Comparison of ENCODE assay signal across 8 mouse cellular contexts in the genomic region with DNA sequence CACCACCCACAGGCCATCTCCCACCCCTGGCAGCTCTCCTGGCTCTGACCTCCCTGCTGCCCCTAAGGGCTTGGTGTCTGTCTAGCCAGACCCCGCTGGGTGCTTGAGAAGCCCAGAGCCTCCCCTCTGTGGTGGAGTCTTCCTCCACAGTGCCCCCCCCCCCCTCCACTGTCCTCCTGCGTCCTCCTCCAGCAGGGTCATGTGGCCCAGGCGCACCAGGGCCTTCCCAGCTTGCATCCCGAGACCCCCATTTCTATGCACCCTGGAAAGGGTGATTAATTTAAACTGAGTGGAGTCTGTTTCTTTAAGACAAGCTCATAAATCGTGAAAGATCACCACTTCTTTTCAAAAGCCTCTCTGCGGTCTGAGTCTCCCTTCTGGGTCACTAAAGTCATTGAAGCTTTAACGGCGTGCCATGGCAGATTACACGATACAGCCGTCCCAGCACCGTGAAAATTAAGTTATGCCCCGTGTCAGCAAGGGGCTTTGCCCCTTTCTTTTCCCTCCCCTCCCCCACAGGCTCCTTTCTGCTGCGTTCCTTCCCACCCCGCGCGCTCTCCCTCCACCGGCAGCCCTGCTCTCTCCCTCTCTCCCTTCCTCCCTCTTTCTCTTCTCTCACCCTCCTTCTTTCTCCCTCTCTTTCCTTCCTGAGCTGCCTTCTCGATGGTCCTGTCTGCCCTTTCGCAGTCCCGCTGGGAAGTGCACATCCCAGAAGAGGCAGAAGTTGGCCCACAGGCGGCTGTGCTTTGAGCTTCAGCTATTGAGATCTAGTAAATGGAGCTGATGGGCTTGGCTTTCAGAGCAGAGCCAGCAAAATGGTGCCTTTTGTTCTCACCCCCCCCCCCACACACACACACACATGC. TPM values are rescaled to one million over a fixed set of nuclear protein-coding genes. Genes with fewer than 3 reads are reported as not detected.
DNase-seq lines count a peak whose midpoint lies in the region; ATAC-seq lines count a peak whose summit lies in the region.

No protein-coding gene starts in this region.

- H3K4me1 ChIP-seq in lung, embryonic 15.5 days, result no peaks in the 10 kb centered on the region
- H3K4me1 ChIP-seq in forebrain, embryonic 16.5 days (replicated peaks; ENCODE audit: control insufficient read depth, insufficient read depth, low read length), result peaks cover 14% of the 10 kb centered on the region
- H3K4me1 ChIP-seq in limb, embryonic 11.5 days (ENCODE audit: control insufficient read depth, insufficient read depth, low read length), result peaks cover 24% of the 10 kb centered on the region
- H3K4me1 ChIP-seq in stomach, embryonic 15.5 days, result peaks cover 6% of the 10 kb centered on the region; the same call in 1 of the 2 replicates

- WGBS in lung, embryonic 15.5 days, result 5% methylated on average over 21 of the region's 21 CpGs
- 2% methylated on average over 21 of the region's 21 CpGs for WGBS in forebrain, embryonic 16.5 days
- WGBS in limb, embryonic 11.5 days, result 1% methylated on average over 21 of the region's 21 CpGs
- WGBS in stomach, embryonic 15.5 days, result 6% methylated on average over 21 of the region's 21 CpGs

- peak; percentile 42 for ATAC-seq in lung, embryonic 15.5 days (ENCODE audit: borderline replicate concordance, extremely low read depth, low FRiP score, low TSS enrichment)
- peak; percentile 76 for ATAC-seq in forebrain, embryonic 16.5 days
- ATAC-seq in limb, embryonic 11.5 days (ENCODE audit: insufficient number of reproducible peaks, low FRiP score, low TSS enrichment, low read depth), result peak; percentile 65
- ATAC-seq in stomach, embryonic 15.5 days (ENCODE audit: insufficient read depth, low FRiP score, low read depth), result no peak; the same call in 1 of the 2 replicates

- H3K27ac ChIP-seq in lung, embryonic 15.5 days, result no peak overlapping the region
- H3K27ac ChIP-seq in forebrain, embryonic 16.5 days (ENCODE audit: low read length), result peak overlapping the region; percentile 8; the same call in 1 of the 2 replicates
- H3K27ac ChIP-seq in limb, embryonic 11.5 days (replicated peaks; ENCODE audit: low read depth, low read length), result peak overlapping the region; percentile 76
- H3K27ac ChIP-seq in stomach, embryonic 15.5 days, result no peak overlapping the region

- H3K27me3 ChIP-seq in lung, embryonic 15.5 days, result 0 out of 2 replicates have a peak, but pooled peaks cover 7% of the 10 kb centered on the region
- H3K27me3 ChIP-seq in forebrain, embryonic 16.5 days (replicated peaks; ENCODE audit: control insufficient read depth, insufficient read depth, low read length), result no peaks in the 10 kb centered on the region
- H3K27me3 ChIP-seq in limb, embryonic 11.5 days (ENCODE audit: control insufficient read depth, insufficient read depth, low read length), result no peaks in the 10 kb centered on the region
- no peaks in the 10 kb centered on the region for H3K27me3 ChIP-seq in stomach, embryonic 15.5 days (replicated peaks)

- H3K36me3 ChIP-seq in lung, embryonic 15.5 days, result no peaks in the 10 kb centered on the region
- no peaks in the 10 kb centered on the region for H3K36me3 ChIP-seq in forebrain, embryonic 16.5 days (ENCODE audit: control insufficient read depth, insufficient read depth)
- H3K36me3 ChIP-seq in limb, embryonic 11.5 days (ENCODE audit: control insufficient read depth, insufficient read depth, low read length), result no peaks in the 10 kb centered on the region
- H3K36me3 ChIP-seq in stomach, embryonic 15.5 days, result no peaks in the 10 kb centered on the region

- no peak for DNase-seq in lung, adult 18-20 months
- DNase-seq in limb, embryonic 11.5 days (ENCODE audit: low spot score), result peak; percentile 74
- no peak for DNase-seq in layer of hippocampus, adult 11-12 months (ENCODE audit: low spot score)
- DNase-seq in urinary bladder, adult 2 months (ENCODE audit: low spot score), result no peak
- DNase-seq in thymus, postnatal 4 days, result no peak

- H3K4me3 ChIP-seq in lung, embryonic 15.5 days, result peak overlapping the region; percentile 27
- peak overlapping the region; percentile 44 for H3K4me3 ChIP-seq in forebrain, embryonic 16.5 days (replicated peaks; ENCODE audit: low read length)
- peak overlapping the region; percentile 17 for H3K4me3 ChIP-seq in limb, embryonic 11.5 days (ENCODE audit: low read depth, low read length)
- H3K4me3 ChIP-seq in stomach, embryonic 15.5 days (replicated peaks), result peak overlapping the region; percentile 18; the same call in 1 of the 2 replicates

- H3K9ac ChIP-seq in lung, embryonic 15.5 days, result no peak overlapping the region
- H3K9ac ChIP-seq in forebrain, embryonic 16.5 days (replicated peaks; ENCODE audit: low read depth, low read length), result peak overlapping the region; percentile 41
- H3K9ac ChIP-seq in limb, embryonic 11.5 days (ENCODE audit: low read length), result peak overlapping the region; percentile 59
- no peak overlapping the region for H3K9ac ChIP-seq in stomach, embryonic 15.5 days

- no peaks in the 10 kb centered on the region for H3K9me3 ChIP-seq in lung, embryonic 15.5 days
- no peaks in the 10 kb centered on the region for H3K9me3 ChIP-seq in forebrain, embryonic 16.5 days (ENCODE audit: control insufficient read depth, low read length)
- no peaks in the 10 kb centered on the region for H3K9me3 ChIP-seq in limb, embryonic 11.5 days (ENCODE audit: control insufficient read depth, low read length)
- no peaks in the 10 kb centered on the region for H3K9me3 ChIP-seq in stomach, embryonic 15.5 days

- peak overlapping the region; percentile 54 for H3K4me2 ChIP-seq in lung, embryonic 15.5 days
- H3K4me2 ChIP-seq in forebrain, embryonic 16.5 days (ENCODE audit: low read length), result peak overlapping the region; percentile 59
- peak overlapping the region; percentile 45 for H3K4me2 ChIP-seq in limb, embryonic 11.5 days (ENCODE audit: low read depth, severe bottlenecking)
- H3K4me2 ChIP-seq in stomach, embryonic 15.5 days, result peak overlapping the region; percentile 52

RNA-seq across cellular contexts. Expression of gene Gas1, which starts 29.9 kb away (rescaled TPM):
- polyA plus RNA-seq in lung, embryonic 15.5 days (2015; fragmentation: Nextera tagmentation; extraction: Ambion mirVana), result 24.4 and 25.2 TPM in 2 replicates
- polyA plus RNA-seq in forebrain, embryonic 16.5 days (2015; fragmentation: Nextera tagmentation; extraction: Ambion mirVana), result 18.8 and 26.2 TPM in 2 replicates
- polyA plus RNA-seq in limb, embryonic 11.5 days (2014; fragmentation: Nextera tagmentation; extraction: Ambion mirVana), result 188 and 201 TPM in 2 replicates
- 98.6 and 104 TPM in 2 replicates for polyA plus RNA-seq in stomach, embryonic 15.5 days (2015; fragmentation: Nextera tagmentation; extraction: Ambion mirVana)
- polyA plus RNA-seq in urinary bladder, adult 2 months (2012; rRNA removed), result 155 and 162 TPM in 2 replicates

Comparison
In these comparisons a context has a peak if more than half of its experiments do, and no peak if none do; other contexts are left out.
1. H3K27ac ChIP-seq: peak in forebrain, embryonic 16.5 days (single experiment) and limb, embryonic 11.5 days (single experiment); none in lung, embryonic 15.5 days (single experiment) and stomach, embryonic 15.5 days (single experiment).
2. H3K9ac ChIP-seq: peak in forebrain, embryonic 16.5 days (single experiment) and limb, embryonic 11.5 days (single experiment); none in lung, embryonic 15.5 days (single experiment) and stomach, embryonic 15.5 days (single experiment).
3. Peak in every context shown above with its lines, with median percentiles within 50 percentile points of each other: H3K4me2 ChIP-seq and H3K4me3 ChIP-seq.